Mouse (Mus musculus) limb, embryonic 14.5 days (tissue): ENCODE data around the gene Btbd18. TPM values are rescaled to one million over a fixed set of nuclear protein-coding genes. Genes with fewer than 3 reads are reported as not detected.

Experiments used
- ATAC-seq: fragments of 200-750 bp; cut with Nextera tagmentation; 2 replicates; pipeline ENCODE4 v1.8.0; 2017; ENCODE audit warnings: low read depth, moderate number of reproducible peaks, moderate TSS enrichment; ENCODE audit not compliant: low FRiP score
- DNase-seq: peaks from one replicate; pipeline ENCODE4 v3.0.0-alpha.2; 2015; ENCODE audit warnings: low spot score
- H3K27ac ChIP-seq: fragments of 300-500 bp; sonication (generic); replicated peaks from 2 replicates; pipeline ENCODE4 v1.5.1; 2014; ENCODE audit warnings: low read depth, mild to moderate bottlenecking, low read length, moderate library complexity, mixed read lengths
- H3K27me3 ChIP-seq: fragments of 300-500 bp; sonication (generic); 2 replicates; pipeline ENCODE4 v1.6.1; 2014; ENCODE audit warnings: low read length, mixed read lengths; ENCODE audit not compliant: control insufficient read depth, insufficient read depth
- H3K36me3 ChIP-seq: fragments of 300-500 bp; sonication (generic); 2 replicates; pipeline ENCODE4 v1.6.1; 2014; ENCODE audit warnings: mild to moderate bottlenecking, low read length, moderate library complexity, mixed read lengths; ENCODE audit not compliant: control insufficient read depth, insufficient read depth
- H3K4me1 ChIP-seq: fragments of 300-500 bp; sonication (generic); 2 replicates; pipeline ENCODE4 v1.6.1; 2014; ENCODE audit warnings: antibody characterized with exemption, low read length, mixed read lengths; ENCODE audit not compliant: control insufficient read depth, insufficient read depth
- H3K4me2 ChIP-seq: fragments of 300-500 bp; sonication (generic); replicated peaks from 2 replicates; pipeline ENCODE4 v1.6.1; 2014; ENCODE audit warnings: low read depth, mild to moderate bottlenecking, low read length, moderate library complexity; ENCODE audit not compliant: severe bottlenecking
- H3K4me3 ChIP-seq: fragments of 300-500 bp; sonication (generic); replicated peaks from 2 replicates; pipeline ENCODE4 v1.5.1; 2014; ENCODE audit warnings: low read length
- H3K9ac ChIP-seq: fragments of 300-500 bp; sonication (generic); 2 replicates; pipeline ENCODE4 v1.6.1; 2014; ENCODE audit warnings: mild to moderate bottlenecking, low read depth, low read length, moderate library complexity; ENCODE audit not compliant: severe bottlenecking
- H3K9me3 ChIP-seq: fragments of 300-500 bp; sonication (generic); 2 replicates; pipeline ENCODE4 v1.6.1; 2016; ENCODE audit warnings: low read length; ENCODE audit not compliant: control insufficient read depth
- POLR2A ChIP-seq: fragments of 200-500 bp; IDR thresholded peaks from 2 replicates; pipeline ENCODE4 v1.8.0; 2012; ENCODE audit warnings: inconsistent platforms, mild to moderate bottlenecking, moderate library complexity, borderline replicate concordance; ENCODE audit not compliant: insufficient read depth, insufficient read length; ENCODE audit errors: extremely low read depth
- WGBS: fragments of 180-500 bp; shearing (Covaris S2); extraction: QIAGEN DNeasy Blood & Tissue Kit; methylation state at CpG from one replicate; pipeline ENCODE4 v1.1.7; 2014; 5-methylcytosine and 5-hydroxymethylcytosine counted together
- polyA plus RNA-seq, 2 experiments: library from polyadenylated mRNA; depleted of rRNA in 1 of 2; stranded (reverse) in 1 of 2; unstranded in 1 of 2; fragments of >200 nt; fragmentation: Nextera tagmentation in 1 of 2; extraction: Ambion mirVana in 1 of 2; gene quantifications; 2 replicates each; pipeline versions ENCODE4 v1.2.1 to v1.2.3; 2012 to 2014

Gene Btbd18
- polyA plus RNA-seq, 2 experiments = 0.01 to 0.15 TPM

GRCm38 (mm10) chr2:84715562-84716361 is 56.9 kb downstream of the Btbd18 start:
- ATAC-seq = peak; percentile 96
- peak overlapping the region; percentile 92 for H3K27ac ChIP-seq
- DNase-seq = peak; percentile 98
- WGBS = under 1% methylated on average over 33 of the region's 33 CpGs
- no peaks in the 10 kb centered on the region for H3K27me3 ChIP-seq
- peaks cover 8% of the 10 kb centered on the region; the same call in 1 of the 2 replicates for H3K4me1 ChIP-seq
- H3K4me3 ChIP-seq = peak overlapping the region; percentile 92
- no peaks in the 10 kb centered on the region for H3K9me3 ChIP-seq
- peak overlapping the region; percentile 92 for H3K9ac ChIP-seq
- peak overlapping the region; percentile 82 for H3K4me2 ChIP-seq
- H3K36me3 ChIP-seq = peaks cover 2% of the 10 kb centered on the region
- TF ChIP-seq POLR2A = peak; percentile 41; the same call in 1 of the 2 replicates

GRCm38 (mm10) chr2:84716423-84717355 is 57.8 kb downstream of the Btbd18 start:
- Histone ChIP-seq H3K27me3 (no peaks in the 10 kb centered on the region), H3K27ac (peak overlapping the region; percentile 92), H3K4me1 (peaks cover 8% of the 10 kb centered on the region; the same call in 1 of the 2 replicates), H3K9me3 (no peaks in the 10 kb centered on the region), H3K9ac (peak overlapping the region; percentile 92), H3K4me3 (peak overlapping the region; percentile 92), H3K36me3 (0 out of 2 replicates have a peak, but pooled peaks cover 5% of the 10 kb centered on the region), H3K4me2 (peak overlapping the region; percentile 82)
- no peak for DNase-seq
- 26% methylated on average over 9 of the region's 9 CpGs for WGBS
- no peak for ATAC-seq
- TF ChIP-seq POLR2A = no peak

- Histone ChIP-seq H3K9ac (no peak overlapping the region), H3K27me3 (no peaks in the 10 kb centered on the region), H3K4me3 (no peak overlapping the region), H3K4me1 (peaks cover 8% of the 10 kb centered on the region; the same call in 1 of the 2 replicates), H3K9me3 (no peaks in the 10 kb centered on the region), H3K27ac (no peak overlapping the region), H3K4me2 (no peak overlapping the region), H3K36me3 (0 out of 2 replicates have a peak, but pooled peaks cover 5% of the 10 kb centered on the region)
- DNase-seq (no peak), ATAC-seq (no peak)
- 94% methylated on average over 4 of the region's 4 CpGs for WGBS
- TF ChIP-seq POLR2A = no peak
These were observed 58.5 kb downstream of the Btbd18 start for GRCm38 (mm10) chr2:84717357-84717756.

Other genes starting within 250 kb of the Btbd18 start
- 6.4 and 6.5 TPM in 2 replicates for gene Calcrl, start 233.7 kb upstream of the Btbd18 start, polyA plus RNA-seq (2012; rRNA removed)
- gene Calcrl, start 233.7 kb upstream of the Btbd18 start, polyA plus RNA-seq (2014; fragmentation: Nextera tagmentation; extraction: Ambion mirVana) = 18.2 and 21.0 TPM in 2 replicates
- 22.7 and 28.3 TPM in 2 replicates for gene Tfpi, start 182.3 kb upstream of the Btbd18 start, polyA plus RNA-seq (2012; rRNA removed)
- 29.6 and 31.2 TPM in 2 replicates for gene Tfpi, start 182.3 kb upstream of the Btbd18 start, polyA plus RNA-seq (2014; fragmentation: Nextera tagmentation; extraction: Ambion mirVana)
- 85.0 and 92.1 TPM in 2 replicates for gene Ctnnd1, start 8.3 kb upstream of the Btbd18 start, polyA plus RNA-seq (2012; rRNA removed)
- gene Ctnnd1, start 8.3 kb upstream of the Btbd18 start, polyA plus RNA-seq (2014; fragmentation: Nextera tagmentation; extraction: Ambion mirVana) = 46.0 and 47.7 TPM in 2 replicates
- gene Selenoh, start 11.7 kb downstream of the Btbd18 start, polyA plus RNA-seq (2012; rRNA removed) = 224 and 297 TPM in 2 replicates
- 274 and 276 TPM in 2 replicates for gene Selenoh, start 11.7 kb downstream of the Btbd18 start, polyA plus RNA-seq (2014; fragmentation: Nextera tagmentation; extraction: Ambion mirVana)
- not detected in 2 replicates for gene Gm28635, start 19.0 kb downstream of the Btbd18 start, polyA plus RNA-seq (2012; rRNA removed)
- gene Gm28635, start 19.0 kb downstream of the Btbd18 start, polyA plus RNA-seq (2014; fragmentation: Nextera tagmentation; extraction: Ambion mirVana) = not detected in 2 replicates
- 20.4 and 20.7 TPM in 2 replicates for gene Med19, start 19.3 kb downstream of the Btbd18 start, polyA plus RNA-seq (2012; rRNA removed)
- gene Med19, start 19.3 kb downstream of the Btbd18 start, polyA plus RNA-seq (2014; fragmentation: Nextera tagmentation; extraction: Ambion mirVana) = 33.6 and 33.7 TPM in 2 replicates
- 63.2 and 66.0 TPM in 2 replicates for gene Tmx2, start 20.1 kb downstream of the Btbd18 start, polyA plus RNA-seq (2012; rRNA removed)
- 93.0 and 99.5 TPM in 2 replicates for gene Tmx2, start 20.1 kb downstream of the Btbd18 start, polyA plus RNA-seq (2014; fragmentation: Nextera tagmentation; extraction: Ambion mirVana)
- gene Zdhhc5, start 56.1 kb downstream of the Btbd18 start, polyA plus RNA-seq (2012; rRNA removed) = 46.6 and 55.4 TPM in 2 replicates
- 34.0 and 36.5 TPM in 2 replicates for gene Zdhhc5, start 56.1 kb downstream of the Btbd18 start, polyA plus RNA-seq (2014; fragmentation: Nextera tagmentation; extraction: Ambion mirVana)
- gene Clp1, start 68.3 kb downstream of the Btbd18 start, polyA plus RNA-seq (2012; rRNA removed) = 19.5 and 21.1 TPM in 2 replicates
- 30.7 and 30.9 TPM in 2 replicates for gene Clp1, start 68.3 kb downstream of the Btbd18 start, polyA plus RNA-seq (2014; fragmentation: Nextera tagmentation; extraction: Ambion mirVana)
- gene Ypel4, start 75.0 kb downstream of the Btbd18 start, polyA plus RNA-seq (2012; rRNA removed) = 13.2 and 14.6 TPM in 2 replicates
- 7.4 and 9.0 TPM in 2 replicates for gene Ypel4, start 75.0 kb downstream of the Btbd18 start, polyA plus RNA-seq (2014; fragmentation: Nextera tagmentation; extraction: Ambion mirVana)
- 11.6 and 14.9 TPM in 2 replicates for gene Gm19426, start 84.6 kb downstream of the Btbd18 start, polyA plus RNA-seq (2012; rRNA removed)
- 4.3 and 5.7 TPM in 2 replicates for gene Gm19426, start 84.6 kb downstream of the Btbd18 start, polyA plus RNA-seq (2014; fragmentation: Nextera tagmentation; extraction: Ambion mirVana)
- 38.9 and 41.2 TPM in 2 replicates for gene Serping1, start 116.4 kb downstream of the Btbd18 start, polyA plus RNA-seq (2012; rRNA removed)
- 44.1 and 44.4 TPM in 2 replicates for gene Serping1, start 116.4 kb downstream of the Btbd18 start, polyA plus RNA-seq (2014; fragmentation: Nextera tagmentation; extraction: Ambion mirVana)
- 20.9 and 24.6 TPM in 2 replicates for gene Ube2l6, start 139.7 kb downstream of the Btbd18 start, polyA plus RNA-seq (2012; rRNA removed)
- gene Ube2l6, start 139.7 kb downstream of the Btbd18 start, polyA plus RNA-seq (2014; fragmentation: Nextera tagmentation; extraction: Ambion mirVana) = 33.5 and 37.2 TPM in 2 replicates
- gene Smtnl1, start 163.6 kb downstream of the Btbd18 start, polyA plus RNA-seq (2012; rRNA removed) = 0.06 and 0.24 TPM in 2 replicates
- 0.22 and 0.55 TPM in 2 replicates for gene Smtnl1, start 163.6 kb downstream of the Btbd18 start, polyA plus RNA-seq (2014; fragmentation: Nextera tagmentation; extraction: Ambion mirVana)
- gene Timm10, start 167.9 kb downstream of the Btbd18 start, polyA plus RNA-seq (2012; rRNA removed) = 52.3 and 59.7 TPM in 2 replicates
- gene Timm10, start 167.9 kb downstream of the Btbd18 start, polyA plus RNA-seq (2014; fragmentation: Nextera tagmentation; extraction: Ambion mirVana) = 56.0 and 58.4 TPM in 2 replicates
- gene Slc43a1, start 179.8 kb downstream of the Btbd18 start, polyA plus RNA-seq (2012; rRNA removed) = 25.8 and 35.9 TPM in 2 replicates
- 15.5 and 18.5 TPM in 2 replicates for gene Slc43a1, start 179.8 kb downstream of the Btbd18 start, polyA plus RNA-seq (2014; fragmentation: Nextera tagmentation; extraction: Ambion mirVana)
- gene Rtn4rl2, start 227.6 kb downstream of the Btbd18 start, polyA plus RNA-seq (2012; rRNA removed) = 4.5 and 6.5 TPM in 2 replicates
- 1.5 and 1.9 TPM in 2 replicates for gene Rtn4rl2, start 227.6 kb downstream of the Btbd18 start, polyA plus RNA-seq (2014; fragmentation: Nextera tagmentation; extraction: Ambion mirVana)